Mouse (Mus musculus) hindbrain, postnatal 0 days (tissue): ENCODE measurements around the gene Camkk1. TPM values are rescaled to one million over a fixed set of nuclear protein-coding genes. Genes with fewer than 3 reads are reported as not detected.
A peak's percentile ranks its signal among the peaks of the same experiment; 100 is the strongest.

Experiments used
- ATAC-seq: fragments of 200-750 bp; cut with Nextera tagmentation; 2 replicates; pipeline ENCODE4 v1.8.0; 2017; ENCODE audit warnings: mild to moderate bottlenecking, moderate TSS enrichment, moderate library complexity
- DNase-seq: peaks from one replicate; pipeline ENCODE4 v3.0.0-alpha.2; 2015; ENCODE audit warnings: low spot score
- H3K27ac ChIP-seq: fragments of 300-500 bp; sonication (generic); 2 replicates; pipeline ENCODE4 v1.5.1; 2014; ENCODE audit warnings: mild to moderate bottlenecking
- H3K27me3 ChIP-seq: fragments of 300-500 bp; sonication (generic); 2 replicates; pipeline ENCODE4 v1.6.1; 2014; ENCODE audit warnings: low read length, mixed read lengths; ENCODE audit not compliant: insufficient read depth
- H3K36me3 ChIP-seq: fragments of 300-500 bp; sonication (generic); 2 replicates; pipeline ENCODE4 v1.6.1; 2014; ENCODE audit warnings: low read length, mixed read lengths; ENCODE audit not compliant: insufficient read depth
- H3K4me1 ChIP-seq: fragments of 300-500 bp; sonication (generic); 2 replicates; pipeline ENCODE4 v1.6.1; 2014; ENCODE audit warnings: antibody characterized with exemption, low read length, mixed read lengths; ENCODE audit not compliant: insufficient read depth
- H3K4me2 ChIP-seq: fragments of 300-500 bp; sonication (generic); 2 replicates; pipeline ENCODE4 v1.6.1; 2014; ENCODE audit warnings: low read depth, mild to moderate bottlenecking, low read length, moderate library complexity, mixed read lengths
- H3K4me3 ChIP-seq: fragments of 300-500 bp; sonication (generic); 2 replicates; pipeline ENCODE4 v1.5.1; 2014; ENCODE audit warnings: low read length
- H3K9ac ChIP-seq: fragments of 300-500 bp; sonication (generic); replicated peaks from 2 replicates; pipeline ENCODE4 v1.6.1; 2014; ENCODE audit warnings: mild to moderate bottlenecking, low read length, moderate library complexity, mixed read lengths
- H3K9me3 ChIP-seq: fragments of 300-500 bp; sonication (generic); 2 replicates; pipeline ENCODE4 v1.6.1; 2016; ENCODE audit warnings: low read length, mixed read lengths
- CTCF ChIP-seq: IDR thresholded peaks from 2 replicates; pipeline ENCODE4 v1.5.1; 2016; ENCODE audit warnings: antibody characterized with exemption, control low read depth, low read depth
- WGBS: fragments of 180-500 bp; shearing (Covaris S2); extraction: QIAGEN DNeasy Blood & Tissue Kit; methylation state at CpG from one replicate; pipeline ENCODE4 v1.1.7; 2014; 5-methylcytosine and 5-hydroxymethylcytosine counted together
- polyA plus RNA-seq: library from polyadenylated mRNA; unstranded; fragments of >200 nt; fragmentation: Nextera tagmentation; extraction: Ambion mirVana; gene quantifications from 2 replicates; pipeline ENCODE4 v1.2.1, GENCODE M21; 2015
- total RNA-seq: library from RNA; depleted of rRNA; stranded (reverse); fragments of >200 nt; gene quantifications from 2 replicates; pipeline ENCODE4 v1.2.3, GENCODE M21; 2014

Gene Camkk1
- total and polyA plus RNA-seq, 2 experiments from 2014 or later: 26.7 to 27.4 TPM

- Histone ChIP-seq H3K4me1 (no peaks in the 10 kb centered on the region), H3K9me3 (no peaks in the 10 kb centered on the region), H3K4me3 (no peak overlapping the region), H3K9ac (no peak overlapping the region), H3K36me3 (no peaks in the 10 kb centered on the region), H3K27ac (no peak overlapping the region), H3K27me3 (no peaks in the 10 kb centered on the region), H3K4me2 (no peak overlapping the region)
- TF ChIP-seq CTCF: peak; percentile 92
- ATAC-seq: peak; percentile 62
- DNase-seq: peak; percentile 81
- WGBS: 13% methylated on average over 6 of the region's 6 CpGs
These were observed 17.8 kb upstream of the Camkk1 start for GRCm38 (mm10) chr11:73001029-73001428.

GRCm38 (mm10) chr11:73006377-73006776 is 12.4 kb upstream of the Camkk1 start:
- no peaks in the 10 kb centered on the region for H3K9me3 ChIP-seq
- WGBS: 2% methylated on average over 2 of the region's 2 CpGs
- DNase-seq (peak; percentile 83), ATAC-seq (peak; percentile 70; the same call in 1 of the 2 replicates)
- no peaks in the 10 kb centered on the region for H3K27me3 ChIP-seq
- H3K4me1 ChIP-seq: no peaks in the 10 kb centered on the region
- H3K27ac ChIP-seq: no peak overlapping the region
- no peak overlapping the region for H3K9ac ChIP-seq
- H3K4me3 ChIP-seq: no peak overlapping the region
- peak; percentile 84 for TF ChIP-seq CTCF
- H3K36me3 ChIP-seq: no peaks in the 10 kb centered on the region
- H3K4me2 ChIP-seq: no peak overlapping the region

- ATAC-seq: no peak
- Histone ChIP-seq H3K4me3 (no peak overlapping the region), H3K9me3 (no peaks in the 10 kb centered on the region), H3K4me2 (no peak overlapping the region), H3K9ac (no peak overlapping the region), H3K36me3 (no peaks in the 10 kb centered on the region), H3K27me3 (no peaks in the 10 kb centered on the region), H3K27ac (no peak overlapping the region), H3K4me1 (no peaks in the 10 kb centered on the region)
- DNase-seq: no peak
- 48% methylated on average over 3 of the region's 3 CpGs for WGBS
- TF ChIP-seq CTCF: no peak
These were observed 11.7 kb upstream of the Camkk1 start for GRCm38 (mm10) chr11:73007113-73007512.

GRCm38 (mm10) chr11:73007698-73008481 is 10.9 kb upstream of the Camkk1 start:
- Histone ChIP-seq H3K36me3 (no peaks in the 10 kb centered on the region), H3K27ac (no peak overlapping the region), H3K9ac (no peak overlapping the region), H3K4me3 (no peak overlapping the region), H3K9me3 (no peaks in the 10 kb centered on the region), H3K4me2 (no peak overlapping the region), H3K27me3 (no peaks in the 10 kb centered on the region), H3K4me1 (no peaks in the 10 kb centered on the region)
- DNase-seq: peak; percentile 68
- TF ChIP-seq CTCF: peak; percentile 82
- ATAC-seq: no peak
- 68% methylated on average over 11 of the region's 11 CpGs for WGBS

DNA sequence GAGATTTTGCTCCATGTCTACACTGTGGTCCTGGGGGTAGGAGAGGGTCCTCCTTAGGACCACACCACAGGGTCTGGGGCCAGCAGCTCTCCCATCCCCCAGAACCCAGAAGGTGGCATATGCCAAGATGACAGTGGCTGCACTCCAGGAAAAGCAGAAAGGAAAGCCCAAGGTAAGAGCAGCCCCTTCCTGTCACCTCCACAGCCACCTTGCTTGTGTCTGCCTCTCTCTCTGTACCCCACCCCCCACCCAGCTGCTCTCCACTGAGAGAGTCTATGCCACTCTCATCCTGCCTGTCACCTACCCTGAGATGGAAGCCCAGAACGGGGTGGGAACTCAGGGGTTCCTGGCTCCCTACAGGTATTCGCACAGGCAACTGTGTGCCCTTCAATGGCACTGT is 10.0 kb upstream of the Camkk1 start:
- no peaks in the 10 kb centered on the region for H3K36me3 ChIP-seq
- H3K27me3 ChIP-seq: no peaks in the 10 kb centered on the region
- H3K9me3 ChIP-seq: no peaks in the 10 kb centered on the region
- ATAC-seq: no peak
- no peak for DNase-seq
- TF ChIP-seq CTCF: no peak
- H3K4me2 ChIP-seq: no peak overlapping the region
- no peak overlapping the region for H3K27ac ChIP-seq
- no peak overlapping the region for H3K9ac ChIP-seq
- WGBS: 61% methylated on average over 2 of the region's 2 CpGs
- H3K4me1 ChIP-seq: no peaks in the 10 kb centered on the region
- H3K4me3 ChIP-seq: no peak overlapping the region

DNA sequence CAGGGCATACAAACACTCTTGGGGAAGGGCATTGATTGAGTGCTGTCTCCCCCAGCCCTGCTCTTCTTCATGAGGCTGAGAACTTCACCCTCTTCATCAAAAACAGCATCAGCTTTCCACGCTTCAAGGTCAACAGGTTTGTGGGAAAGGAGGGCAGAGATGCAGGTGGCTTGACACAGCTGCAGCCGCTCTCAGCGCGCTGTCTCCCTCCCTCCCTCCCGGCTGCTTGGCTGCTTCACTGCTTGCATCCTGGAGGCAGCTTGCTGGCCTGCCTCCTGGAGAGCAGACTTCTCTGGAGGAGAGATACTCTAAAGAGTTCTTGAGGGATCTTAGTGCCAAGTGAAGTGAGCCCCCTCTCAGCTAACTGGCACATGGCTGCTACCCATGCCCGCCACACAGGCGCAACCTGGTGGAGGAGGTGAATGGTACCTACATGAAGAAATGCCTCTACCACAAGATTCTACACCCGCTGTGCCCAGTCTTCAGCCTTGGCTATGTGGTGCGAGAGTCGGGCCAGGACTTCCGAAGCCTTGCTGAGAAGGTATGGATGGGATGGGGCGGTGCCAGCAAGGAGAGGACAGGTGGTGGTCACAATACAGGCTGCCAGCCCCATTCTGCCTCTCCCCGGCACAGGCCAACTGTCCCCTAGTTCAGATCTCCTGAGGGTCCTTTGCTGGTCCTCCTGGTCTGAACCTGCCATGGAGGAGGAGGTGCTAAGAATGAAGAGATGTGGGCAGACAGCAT is 9.1 kb upstream of the Camkk1 start:
- DNase-seq (no peak), ATAC-seq (no peak)
- Histone ChIP-seq H3K27me3 (no peaks in the 10 kb centered on the region), H3K27ac (no peak overlapping the region), H3K36me3 (no peaks in the 10 kb centered on the region), H3K4me1 (peaks cover under 1% of the 10 kb centered on the region; the same call in 1 of the 2 replicates), H3K4me2 (no peak overlapping the region), H3K9ac (no peak overlapping the region), H3K4me3 (no peak overlapping the region), H3K9me3 (no peaks in the 10 kb centered on the region)
- WGBS: 40% methylated on average over 13 of the region's 13 CpGs
- TF ChIP-seq CTCF: no peak
